Mouse (Mus musculus): ENCODE results near the gene Acox3.

Acox3 gene

DNA sequence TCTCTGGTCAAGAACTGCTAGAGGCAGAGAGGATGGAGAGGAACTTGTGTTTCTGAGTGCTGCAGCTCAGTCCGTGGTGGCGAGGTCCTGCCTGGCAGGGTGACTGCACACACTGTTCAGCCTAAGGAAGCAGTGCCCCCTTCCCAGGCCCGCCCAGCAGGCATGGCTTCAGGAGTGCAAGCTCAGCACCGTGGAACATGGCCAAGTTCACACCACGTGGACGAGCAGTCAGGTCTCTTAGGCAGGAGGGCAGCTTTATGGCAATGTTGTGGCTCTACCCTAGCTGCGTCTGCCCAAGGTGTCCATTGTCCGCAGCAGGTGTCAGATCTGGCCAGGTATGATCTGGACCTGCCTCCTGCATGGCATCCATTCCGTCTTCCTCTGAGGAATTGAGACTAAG, 28.3 kb downstream of the Acox3 start:
- no peak for DNase-seq (ENCODE audit: low spot score)

DNA sequence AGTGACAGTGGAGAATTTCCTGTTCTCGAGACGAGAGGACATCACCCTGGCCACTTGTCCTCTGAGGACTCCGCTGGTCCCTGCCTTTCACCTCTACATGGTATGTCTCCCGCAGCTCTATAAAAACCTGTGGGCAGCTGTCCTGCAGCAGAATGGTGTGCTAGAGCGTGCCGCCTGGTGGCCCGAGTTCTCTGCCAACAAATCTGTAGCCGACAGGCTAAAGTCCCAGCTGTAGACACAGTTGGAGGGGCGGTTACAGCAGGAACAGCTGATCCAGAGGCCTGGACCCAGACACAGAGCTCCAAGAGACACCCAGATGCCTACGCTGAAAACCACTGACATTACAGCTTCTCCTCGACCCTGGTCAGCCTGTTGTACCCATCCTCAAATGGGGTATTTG, 29.1 kb downstream of the Acox3 start:
- DNase-seq (ENCODE audit: low spot score), result no peak

DNA sequence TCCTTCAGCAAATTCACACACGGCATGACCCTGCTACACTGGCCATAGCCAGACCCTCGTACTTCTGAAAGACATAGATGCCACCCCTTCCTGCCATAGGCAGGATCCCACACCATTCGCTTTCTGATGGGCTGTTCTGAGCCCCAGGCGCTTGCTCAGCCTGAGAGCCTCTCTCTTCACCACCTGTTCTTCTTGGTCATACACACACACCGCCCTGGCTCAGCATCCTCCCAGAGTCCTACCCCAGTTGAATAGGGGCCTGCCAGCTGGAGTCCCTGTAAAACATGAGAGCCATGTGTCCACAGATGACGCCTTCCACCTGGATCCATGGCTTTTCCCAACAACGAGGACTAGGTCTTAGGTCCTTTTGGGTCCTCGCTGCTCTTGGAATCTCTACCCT, 29.9 kb downstream of the Acox3 start:
- DNase-seq (ENCODE audit: low spot score), result no peak

DNA sequence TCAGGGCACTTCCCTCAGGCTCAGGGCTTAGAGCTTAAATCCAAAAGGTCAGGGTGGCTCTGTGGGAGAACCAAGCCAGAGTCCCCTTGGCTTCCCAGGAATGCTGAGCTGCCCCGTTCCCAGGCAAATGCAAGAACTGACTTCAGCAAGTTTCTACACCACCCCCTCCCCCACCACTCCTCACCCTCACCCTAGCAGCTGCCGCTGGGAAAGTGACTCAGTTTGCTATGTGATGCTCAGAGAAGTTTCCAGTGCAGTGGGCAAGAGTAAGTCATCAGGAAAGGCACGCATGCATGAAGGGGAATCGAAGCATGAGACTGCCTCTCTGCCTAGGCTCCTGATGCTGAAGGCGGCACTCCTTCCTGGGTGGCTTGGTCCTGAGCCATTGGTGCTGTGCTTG, 34.1 kb downstream of the Acox3 start:
- no peak for DNase-seq (ENCODE audit: low spot score)

DNA sequence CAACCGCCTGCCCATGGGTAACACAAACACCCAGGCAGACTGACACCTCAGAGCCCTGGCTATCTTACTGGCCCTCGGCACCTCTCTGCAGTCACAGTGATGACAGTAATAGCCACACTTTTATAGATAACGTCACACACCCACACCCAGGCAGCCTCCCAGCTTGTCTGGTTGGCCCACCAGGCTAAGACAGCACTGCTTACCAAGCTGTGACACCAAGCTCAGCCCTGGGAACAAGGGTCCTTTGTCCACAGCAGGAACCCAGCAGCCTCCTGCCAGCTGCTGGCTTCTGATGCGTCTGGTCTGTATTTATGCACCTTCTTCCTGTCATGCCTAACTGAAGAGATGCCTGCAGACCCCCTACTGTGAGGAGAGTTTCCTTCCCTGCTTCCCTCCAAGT, 38.3 kb downstream of the Acox3 start:
- no peak for DNase-seq (ENCODE audit: low spot score)

DNA sequence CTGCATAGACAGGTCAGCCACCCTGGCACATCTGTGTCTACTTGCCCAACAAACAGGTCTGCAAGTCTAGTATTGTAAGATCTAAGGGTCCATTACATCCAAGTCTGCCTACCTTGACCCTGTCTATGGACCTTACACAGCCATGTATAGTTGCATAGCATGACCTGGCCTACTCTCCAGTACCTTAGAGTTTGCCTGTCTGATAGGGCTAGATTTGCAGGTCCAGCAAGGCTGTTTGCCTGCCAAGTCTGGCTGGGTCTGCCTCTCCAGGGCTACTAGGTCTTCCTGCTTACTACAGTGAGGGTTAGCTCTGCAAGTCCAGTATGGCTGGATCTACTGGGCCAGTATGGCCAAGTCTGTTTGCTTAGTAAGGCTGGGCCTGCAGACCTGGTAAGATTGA, 41.0 kb downstream of the Acox3 start:
- no peak for DNase-seq (ENCODE audit: low spot score)

DNA sequence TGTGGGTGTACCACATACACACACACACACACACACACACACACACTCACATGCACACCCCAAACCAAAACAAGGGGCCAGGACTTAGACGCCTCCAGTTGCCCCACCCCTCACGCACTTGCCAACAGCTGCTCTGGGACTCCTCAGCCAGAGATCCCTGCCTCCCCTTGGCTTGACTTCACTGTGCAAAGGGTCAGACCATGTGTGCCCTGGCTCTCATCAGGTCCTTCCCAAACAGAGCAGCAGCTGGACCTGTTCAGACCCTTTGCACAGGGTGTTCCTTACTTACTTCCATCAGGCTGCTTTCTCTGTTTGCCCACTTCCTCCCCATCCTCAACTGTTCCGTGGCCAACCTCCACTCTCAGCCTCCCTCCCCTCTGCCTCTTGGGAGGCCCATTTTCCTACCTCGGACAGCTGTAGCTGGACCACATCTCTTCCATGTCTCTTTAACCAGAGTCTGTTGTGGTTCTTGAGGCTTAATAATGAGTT, 42.0 kb downstream of the Acox3 start:
- peak; percentile 78 for DNase-seq (ENCODE audit: low spot score)

DNA sequence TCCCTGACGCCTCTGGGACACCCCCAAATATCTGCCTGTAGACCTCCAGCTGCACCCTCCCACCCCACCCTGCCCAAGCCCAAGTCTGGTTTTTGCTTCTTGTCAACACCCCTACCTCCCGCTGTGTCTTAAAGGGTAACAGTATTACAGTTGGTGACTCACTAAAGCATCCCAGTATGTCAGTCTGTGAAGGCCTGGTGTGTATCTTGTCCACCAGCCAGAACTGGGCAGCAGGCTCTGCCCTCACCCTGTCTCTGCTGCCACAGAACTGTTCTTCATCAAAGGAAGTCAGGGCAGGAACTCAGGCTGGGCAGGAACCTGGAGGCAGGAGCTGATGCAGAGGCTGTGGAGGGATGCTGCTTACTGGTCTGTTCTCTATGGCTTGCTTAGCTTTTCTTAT, 43.6 kb downstream of the Acox3 start:
- no peak for DNase-seq (ENCODE audit: low spot score)

DNA sequence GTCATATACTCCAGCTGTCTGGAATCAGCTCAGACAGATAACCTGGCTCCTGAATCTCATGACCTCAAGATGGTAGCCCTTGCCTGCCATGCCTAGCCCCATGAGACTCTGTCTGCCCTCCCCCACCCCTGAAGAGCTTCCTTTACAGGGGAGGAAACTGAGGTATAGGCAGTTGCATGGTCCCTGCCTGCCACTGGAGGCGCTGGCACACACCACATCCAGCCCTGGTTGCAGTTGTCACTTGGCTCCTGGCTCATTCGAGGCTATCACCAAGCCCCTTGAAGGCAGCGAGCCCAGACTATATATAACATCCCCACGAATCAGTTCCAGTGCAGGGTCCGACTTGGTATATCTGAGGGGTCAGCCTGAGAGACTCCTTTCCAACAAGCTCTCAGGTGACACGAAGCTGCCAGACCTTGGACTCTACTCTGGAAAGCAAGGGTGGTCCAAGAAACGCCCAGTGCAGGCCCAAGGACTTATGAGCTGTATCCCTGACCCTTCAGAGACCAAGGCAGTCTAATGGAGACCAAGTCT, 44.5 kb downstream of the Acox3 start:
- DNase-seq (ENCODE audit: low spot score), result no peak

DNA sequence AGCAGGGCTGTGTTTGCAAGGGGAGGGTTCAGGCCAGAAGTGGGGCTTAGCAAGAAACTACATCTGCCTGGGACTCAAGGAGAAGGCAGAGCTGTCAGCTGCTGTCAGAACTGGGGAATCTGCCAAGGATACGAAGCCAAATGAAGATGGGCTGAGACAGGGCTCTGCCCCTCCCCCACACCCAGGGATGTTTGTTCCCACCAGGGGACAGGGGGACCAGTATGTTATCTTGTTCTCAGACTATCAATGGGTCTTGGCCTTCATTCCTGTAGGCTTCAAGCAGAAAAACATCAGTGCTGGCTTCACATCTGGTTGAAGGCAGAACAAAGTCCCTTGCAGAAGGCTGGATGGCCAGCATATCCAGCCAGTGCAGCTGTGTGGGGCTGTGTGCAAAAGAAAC, 45.8 kb downstream of the Acox3 start:
- DNase-seq (ENCODE audit: low spot score), result peak; percentile 80

DNA sequence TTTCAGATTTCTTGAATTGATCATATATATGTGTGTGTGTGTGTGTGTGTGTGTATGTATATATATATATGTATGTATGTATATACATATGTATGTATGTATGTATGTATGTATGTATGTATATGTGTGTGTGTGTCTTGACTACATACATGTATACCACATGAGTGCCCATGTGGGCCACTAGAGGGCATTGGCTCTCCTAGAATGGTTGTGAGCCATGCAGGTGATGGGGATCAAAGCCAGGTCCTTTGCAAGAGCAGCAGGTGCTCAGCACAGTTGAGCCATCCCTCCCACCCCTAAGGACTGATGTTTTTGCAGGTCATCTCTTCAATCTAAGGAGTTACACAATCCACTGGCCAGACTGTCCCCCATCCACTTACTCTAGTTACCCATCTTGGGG, 46.5 kb downstream of the Acox3 start:
- DNase-seq (ENCODE audit: low spot score), result no peak

DNA sequence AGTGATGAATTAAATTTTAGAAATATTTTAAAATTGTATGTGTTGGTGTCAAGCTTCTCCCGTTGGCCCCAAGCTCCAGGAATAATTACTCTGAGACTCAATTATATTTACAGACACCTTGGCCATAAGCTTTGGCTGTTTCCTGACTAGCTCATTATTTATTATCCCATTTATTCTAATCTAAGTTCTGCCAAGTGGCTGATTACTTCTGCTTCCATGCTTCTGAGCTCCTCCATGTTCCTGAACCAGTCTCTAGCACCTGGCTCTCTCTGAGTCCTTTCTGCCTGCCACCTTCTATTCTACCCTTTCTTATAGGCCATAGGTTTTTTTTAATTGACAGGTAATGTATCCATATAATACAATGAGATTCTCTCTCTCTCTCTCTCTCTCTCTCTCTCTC, 47.9 kb downstream of the Acox3 start:
- DNase-seq (ENCODE audit: low spot score), result no peak

DNA sequence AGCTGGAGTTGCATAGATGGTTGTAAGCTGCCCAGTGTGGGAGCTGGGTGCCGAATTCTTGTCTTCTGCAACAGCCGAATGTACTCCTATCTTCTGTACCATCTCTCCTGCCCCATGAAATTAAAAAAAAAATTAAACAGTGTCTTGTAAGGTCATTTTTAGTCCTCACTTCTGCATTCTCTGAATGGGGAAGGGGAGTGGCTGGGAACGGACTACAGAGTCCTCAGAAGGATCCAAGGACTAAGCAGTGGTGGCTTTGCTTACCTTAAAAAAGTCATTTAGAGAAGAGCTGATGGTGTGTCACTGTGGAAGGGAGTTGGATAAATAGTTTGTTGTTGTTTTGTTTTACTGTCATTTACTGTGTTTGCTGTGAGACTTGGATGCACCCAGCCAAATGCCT, 48.4 kb downstream of the Acox3 start:
- DNase-seq (ENCODE audit: low spot score), result no peak

DNA sequence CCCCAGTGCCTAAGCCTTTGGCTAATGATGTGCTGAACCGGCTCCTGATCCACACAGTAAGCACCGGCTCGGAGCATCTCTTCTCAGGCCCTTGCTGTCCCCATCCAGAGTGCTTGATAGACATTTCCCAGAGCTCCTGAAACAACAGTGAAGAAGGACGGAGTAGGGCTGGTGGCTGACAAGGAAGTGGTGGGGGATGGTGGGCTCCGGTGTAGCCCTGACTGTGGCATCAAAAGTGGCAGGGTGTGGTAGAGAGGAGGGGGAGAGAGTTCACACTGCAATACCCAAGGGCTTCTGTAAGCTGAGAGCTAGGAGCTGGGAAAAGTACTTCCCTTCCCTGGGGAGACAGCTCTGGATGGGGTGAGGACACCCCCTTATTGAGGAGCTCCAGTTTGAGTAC, 48.9 kb downstream of the Acox3 start:
- no peak for DNase-seq (ENCODE audit: low spot score)

DNA sequence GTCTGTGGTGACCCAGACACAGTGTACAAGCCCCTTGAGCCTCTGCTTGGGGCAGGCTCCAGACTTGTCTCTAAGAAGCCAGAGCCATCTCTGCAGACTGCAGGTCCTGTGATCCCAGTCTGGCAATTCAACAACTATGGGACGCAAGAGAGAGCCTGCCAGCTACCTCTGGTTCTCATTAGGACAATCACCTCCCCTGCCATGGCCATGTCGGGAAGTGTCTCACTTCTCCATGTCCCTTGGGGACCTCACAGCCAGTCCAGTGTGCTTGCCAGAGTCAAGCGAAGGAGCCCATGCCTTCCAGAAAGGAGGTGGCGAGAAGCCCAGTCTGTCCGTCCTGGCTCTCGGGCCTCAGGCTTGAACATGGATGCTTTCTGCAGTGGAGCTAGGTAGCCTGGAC, 50.0 kb downstream of the Acox3 start:
- DNase-seq (ENCODE audit: low spot score), result no peak

DNA sequence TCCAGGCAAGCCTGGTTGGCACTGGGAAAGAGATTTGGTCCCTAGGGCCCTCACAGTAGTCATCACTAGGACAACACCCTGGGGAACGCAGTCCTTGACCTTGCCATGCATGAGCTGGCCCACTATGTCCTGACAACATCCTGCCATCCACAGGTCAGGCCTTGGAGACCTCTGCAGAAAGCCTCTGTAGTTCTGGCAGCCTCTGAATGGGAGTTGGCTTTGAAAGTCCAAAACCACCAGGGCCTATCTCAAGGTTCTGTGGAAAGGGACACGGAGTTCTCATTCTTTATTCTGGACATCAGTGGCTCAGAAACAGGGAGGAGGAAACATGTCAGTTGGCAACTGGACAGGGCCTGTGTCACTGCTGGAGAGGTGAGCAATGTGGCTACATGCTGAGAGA, 53.2 kb downstream of the Acox3 start:
- DNase-seq (ENCODE audit: low spot score), result peak; percentile 69

DNA sequence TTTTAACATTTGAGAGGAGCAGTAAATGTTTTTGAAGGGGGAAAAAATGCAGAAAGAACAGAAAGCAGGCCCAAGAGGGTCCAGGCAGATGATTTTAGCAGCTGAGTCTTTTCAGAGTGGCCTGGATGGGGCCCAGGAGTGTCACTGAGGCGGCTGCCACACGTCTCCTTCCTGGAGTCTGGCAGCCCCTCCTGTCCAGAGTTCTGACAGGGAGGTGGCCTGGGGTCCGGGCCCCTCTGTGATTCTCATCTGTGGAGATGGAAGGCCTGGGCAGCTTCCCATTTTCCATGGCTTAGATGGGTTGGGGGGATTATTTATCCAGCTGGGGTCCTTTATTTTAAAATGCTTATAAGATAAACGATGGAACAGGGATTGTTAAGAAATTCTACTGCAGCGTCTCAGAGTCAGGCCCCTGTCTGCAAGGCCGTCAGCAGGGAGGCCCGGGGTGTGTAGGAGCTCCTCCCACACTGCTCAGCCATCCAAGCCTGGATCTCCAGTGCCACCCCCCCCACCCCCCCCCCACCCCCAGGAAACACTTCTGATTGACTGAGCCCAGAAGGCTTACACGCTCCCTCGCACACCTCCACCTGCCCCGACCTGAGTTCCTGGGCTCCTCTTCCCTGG, 59.2 kb downstream of the Acox3 start:
- DNase-seq (ENCODE audit: low spot score), result no peak

DNA sequence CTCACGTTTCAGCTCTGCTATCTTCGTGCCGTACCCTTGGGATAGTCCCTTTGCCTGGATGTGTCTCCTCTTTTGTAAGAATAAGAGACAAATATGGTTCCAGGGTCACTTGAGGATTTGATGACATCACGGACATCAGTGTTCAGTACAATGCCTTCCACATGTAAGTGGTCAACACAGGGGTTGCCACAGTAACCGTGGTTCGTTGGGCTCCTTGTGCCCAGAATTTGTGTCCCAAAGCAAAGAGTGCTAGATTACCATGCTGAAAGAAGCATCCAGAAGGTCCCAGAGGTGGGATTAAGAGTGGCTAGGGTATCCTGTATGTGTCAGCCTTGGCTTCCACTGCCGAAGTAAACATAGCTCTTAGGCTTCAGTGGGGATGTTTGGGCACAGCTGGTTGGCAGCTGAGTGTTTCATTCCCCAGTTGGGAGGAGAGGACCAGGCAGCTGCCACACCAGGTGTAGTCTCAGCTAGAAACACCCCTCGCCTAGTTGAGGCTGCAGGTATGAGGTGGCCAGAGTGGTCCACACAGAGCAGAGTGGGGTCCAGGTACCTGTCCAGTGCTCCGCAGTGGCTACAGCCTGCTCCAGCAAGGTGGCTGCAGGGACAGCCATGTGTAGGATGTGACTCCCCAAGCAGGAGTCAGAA, 60.7 kb downstream of the Acox3 start:
- DNase-seq (ENCODE audit: low spot score), result no peak

DNA sequence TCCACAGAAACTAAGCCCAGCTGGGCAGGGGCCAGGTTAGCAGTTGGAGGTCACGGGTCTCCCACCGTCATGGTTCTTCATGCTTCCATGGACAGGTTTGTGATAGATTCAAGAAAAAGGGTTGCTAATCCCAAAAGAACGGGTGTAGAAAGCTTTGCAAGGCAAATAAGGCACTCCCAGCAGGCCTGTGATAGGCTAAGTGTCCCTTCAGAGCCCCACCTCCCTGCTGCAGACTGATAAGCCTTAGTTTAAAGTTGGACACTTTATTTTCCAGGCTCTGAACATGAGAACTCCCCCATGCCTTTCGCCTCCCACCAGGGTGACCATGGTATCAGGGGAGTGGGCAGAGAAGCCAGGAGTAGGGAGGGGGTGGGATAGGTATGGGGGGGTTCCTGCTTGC, 61.2 kb downstream of the Acox3 start:
- no peak for DNase-seq (ENCODE audit: low spot score)

DNA sequence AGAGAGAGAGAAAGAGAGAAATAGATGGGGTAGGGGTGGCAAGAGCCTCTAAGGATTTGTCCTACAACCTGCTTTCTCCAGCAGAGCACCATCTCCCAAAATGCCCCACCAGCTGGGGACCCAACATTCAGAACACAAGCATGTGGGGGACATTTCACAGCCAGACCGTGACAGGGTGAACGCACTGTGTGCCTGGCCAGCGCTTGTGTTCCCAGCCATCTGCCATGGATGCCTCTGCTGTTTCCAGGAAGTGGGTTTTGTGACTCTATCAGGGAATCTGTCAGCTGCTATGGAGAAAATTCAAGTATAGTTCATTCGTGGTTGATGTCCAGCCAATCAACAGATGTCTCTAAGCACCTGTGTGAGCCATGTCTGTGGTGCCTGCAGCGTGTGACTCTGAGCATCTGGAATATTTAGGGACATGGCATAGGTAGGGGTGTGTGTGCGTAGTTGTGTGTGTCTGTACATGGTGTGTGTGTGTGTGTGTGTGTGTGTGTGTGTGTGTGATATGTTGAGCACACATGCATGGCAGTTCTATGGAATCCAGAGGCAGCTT, 63.2 kb downstream of the Acox3 start:
- no peak for DNase-seq (ENCODE audit: low spot score)

DNA sequence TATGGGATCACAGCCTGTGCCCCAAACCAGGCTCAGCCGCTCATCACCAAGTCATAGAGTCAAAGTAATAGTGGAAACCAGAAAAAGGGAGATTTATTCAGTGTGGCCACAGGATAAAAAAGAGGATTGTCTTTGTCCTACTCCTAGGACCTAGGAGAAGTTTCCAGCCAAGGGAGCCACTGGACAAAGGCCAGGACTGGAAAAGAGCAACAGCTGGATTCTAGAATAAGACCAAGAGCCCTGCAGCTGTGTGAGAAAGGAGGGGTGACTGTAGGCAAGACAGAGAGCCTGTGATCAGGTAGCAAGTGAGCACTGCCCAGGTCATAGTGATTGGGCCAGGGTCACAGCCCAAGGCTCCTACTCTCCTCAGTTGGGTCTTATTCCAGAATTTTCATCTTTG, 64.1 kb downstream of the Acox3 start:
- DNase-seq (ENCODE audit: low spot score), result no peak

DNA sequence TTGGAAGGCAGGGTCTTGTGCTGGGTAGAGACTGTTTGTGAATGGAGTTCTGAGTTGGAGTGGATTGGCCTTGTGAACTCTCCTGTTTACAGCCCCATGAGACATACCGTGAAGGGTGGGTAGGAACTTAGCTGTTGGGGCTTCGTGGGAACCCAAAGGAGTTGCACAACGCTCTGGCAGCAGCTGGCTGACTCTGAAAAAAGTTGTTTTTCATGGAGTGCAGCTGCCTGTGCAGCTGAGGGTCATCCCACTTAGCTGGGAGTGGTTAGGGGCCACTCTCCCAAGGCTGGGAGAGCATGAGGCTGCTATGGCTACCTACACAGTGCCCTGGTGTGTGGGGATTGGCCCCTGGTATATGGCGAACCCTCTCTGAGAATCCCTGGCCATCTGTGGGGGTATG, 64.7 kb downstream of the Acox3 start:
- peak; percentile 67 for DNase-seq (ENCODE audit: low spot score)

DNA sequence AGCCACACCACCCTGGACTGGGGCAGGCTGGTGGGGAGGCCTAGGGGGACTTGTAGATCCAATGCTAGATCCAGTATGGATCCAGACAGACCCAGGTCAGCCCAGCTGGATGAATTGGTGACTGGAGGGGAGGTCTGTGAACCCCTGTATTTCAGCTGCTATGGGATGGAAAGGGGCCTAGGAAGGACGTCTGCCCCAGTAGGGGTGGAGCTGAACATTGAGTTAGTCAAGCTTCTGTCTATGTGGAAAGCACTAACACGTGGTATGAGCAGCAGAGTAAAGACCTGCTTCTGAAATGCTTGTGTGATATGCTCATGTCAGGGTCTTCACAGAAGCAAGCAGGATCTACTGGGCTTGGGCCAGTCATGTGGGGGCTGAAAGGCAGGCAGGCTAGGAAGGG, 65.4 kb downstream of the Acox3 start:
- no peak for DNase-seq (ENCODE audit: low spot score)

DNA sequence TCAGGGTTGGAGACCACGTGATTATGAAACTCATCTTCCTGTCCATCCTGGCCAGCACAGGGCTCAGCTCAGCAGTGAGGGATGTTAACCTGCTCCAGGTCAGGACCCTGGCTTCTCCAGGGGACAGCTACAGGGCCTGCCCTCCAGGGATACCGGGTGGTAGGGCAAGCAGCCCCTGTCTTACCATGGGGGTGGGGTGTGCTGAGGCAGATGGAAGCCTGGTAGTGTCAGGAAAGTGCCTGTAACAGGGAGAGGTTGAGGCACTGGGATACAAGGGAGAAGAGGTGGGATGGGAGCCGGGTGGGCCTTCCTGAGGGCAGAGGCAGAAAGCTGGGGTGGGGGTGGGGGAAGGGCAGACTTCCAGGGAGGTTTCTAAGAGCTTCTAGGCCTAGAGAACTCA, 69.5 kb downstream of the Acox3 start:
- no peak for DNase-seq (ENCODE audit: low spot score)

Data from ovary, adult 18-20 months (tissue).